Mouse (Mus musculus): ENCODE results near the gene Slc22a23.
A peak's percentile ranks its signal among the peaks of the same experiment; 100 is the strongest.

Gene Slc22a23

GRCm38 (mm10) chr13:34343719-34344375 lies 1.1 kb downstream of the Slc22a23 start:
- peak in 1 of 2 experiments; percentile 32 for DNase-seq (ENCODE audit: low spot score in 2 of 2)

DNA sequence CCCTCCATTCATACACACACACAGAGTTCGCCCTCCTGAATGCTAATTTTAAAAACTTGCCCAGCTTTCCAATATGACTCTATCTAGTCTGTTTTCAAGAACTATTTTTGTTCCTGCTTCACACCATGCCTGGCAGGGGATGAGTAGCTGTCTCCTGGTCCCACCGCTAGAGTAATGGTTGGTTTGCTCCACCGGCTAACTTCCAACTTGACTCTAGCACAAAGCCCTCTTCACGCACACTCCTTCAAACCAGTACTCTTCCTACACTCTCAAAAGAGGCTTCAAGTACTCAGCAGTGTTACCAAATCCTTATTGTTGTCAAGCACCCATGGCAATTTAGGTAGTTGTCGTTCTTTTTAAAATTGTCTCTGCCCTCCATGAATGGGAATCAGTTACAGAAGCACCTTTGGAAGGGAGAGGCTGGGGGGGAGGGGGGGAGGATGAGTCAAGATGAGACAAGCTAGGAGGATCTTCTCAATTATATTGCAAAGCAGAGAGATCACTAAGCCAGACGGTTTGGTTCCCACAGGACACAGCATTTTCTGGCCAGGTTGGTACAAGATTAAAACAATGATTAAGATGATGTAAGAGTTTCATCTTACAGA lies 2.6 kb downstream of the Slc22a23 start:
- DNase-seq (ENCODE audit: low spot score in 2 of 2) = peak in 1 of 2 experiments; percentile 24

- no peak for DNase-seq (ENCODE audit: low spot score in 2 of 2)
These were observed 8.1 kb downstream of the Slc22a23 start for GRCm38 (mm10) chr13:34336895-34337294.

DNA sequence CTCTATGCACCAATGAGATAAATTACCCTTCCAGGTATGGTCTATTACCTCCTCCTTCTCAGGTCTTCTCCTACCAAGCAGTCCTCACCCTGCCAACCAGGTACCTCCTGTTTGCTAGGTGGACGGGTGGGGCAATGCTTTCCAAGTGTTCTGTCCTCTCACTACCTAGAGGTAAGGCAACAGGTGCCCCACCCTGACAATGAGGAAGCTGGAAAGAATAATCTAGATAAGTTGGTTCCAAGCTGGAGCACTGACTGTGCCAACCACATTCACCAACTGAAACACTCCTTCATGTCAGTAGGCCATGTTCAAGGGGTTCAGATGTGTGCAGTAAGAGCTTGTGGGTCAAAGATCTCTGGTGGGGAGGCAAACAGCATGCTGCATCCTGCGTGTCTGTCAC lies 10.1 kb downstream of the Slc22a23 start:
- DNase-seq (ENCODE audit: low spot score in 2 of 2) = no peak

DNA sequence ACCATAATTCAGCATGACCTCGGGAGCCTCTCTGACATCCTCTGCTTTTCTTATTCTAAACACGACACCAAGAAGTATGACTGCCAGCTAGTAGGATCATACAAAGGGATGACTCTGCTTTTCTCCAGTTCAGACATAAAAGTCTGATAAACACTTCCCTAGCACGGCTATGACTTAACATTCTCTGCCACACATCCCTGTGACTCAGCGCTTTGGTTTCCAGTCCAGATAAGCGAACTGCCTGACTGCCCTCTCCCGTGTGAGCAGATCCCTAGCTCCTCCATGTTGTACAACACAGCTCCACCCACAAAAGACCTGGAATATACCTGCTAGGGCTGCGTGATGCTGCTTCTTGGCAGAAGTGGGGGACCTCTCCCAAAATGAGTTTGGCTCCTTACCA lies 12.2 kb downstream of the Slc22a23 start:
- peak in 1 of 2 experiments; percentile 30 for DNase-seq (ENCODE audit: low spot score in 2 of 2)

DNA sequence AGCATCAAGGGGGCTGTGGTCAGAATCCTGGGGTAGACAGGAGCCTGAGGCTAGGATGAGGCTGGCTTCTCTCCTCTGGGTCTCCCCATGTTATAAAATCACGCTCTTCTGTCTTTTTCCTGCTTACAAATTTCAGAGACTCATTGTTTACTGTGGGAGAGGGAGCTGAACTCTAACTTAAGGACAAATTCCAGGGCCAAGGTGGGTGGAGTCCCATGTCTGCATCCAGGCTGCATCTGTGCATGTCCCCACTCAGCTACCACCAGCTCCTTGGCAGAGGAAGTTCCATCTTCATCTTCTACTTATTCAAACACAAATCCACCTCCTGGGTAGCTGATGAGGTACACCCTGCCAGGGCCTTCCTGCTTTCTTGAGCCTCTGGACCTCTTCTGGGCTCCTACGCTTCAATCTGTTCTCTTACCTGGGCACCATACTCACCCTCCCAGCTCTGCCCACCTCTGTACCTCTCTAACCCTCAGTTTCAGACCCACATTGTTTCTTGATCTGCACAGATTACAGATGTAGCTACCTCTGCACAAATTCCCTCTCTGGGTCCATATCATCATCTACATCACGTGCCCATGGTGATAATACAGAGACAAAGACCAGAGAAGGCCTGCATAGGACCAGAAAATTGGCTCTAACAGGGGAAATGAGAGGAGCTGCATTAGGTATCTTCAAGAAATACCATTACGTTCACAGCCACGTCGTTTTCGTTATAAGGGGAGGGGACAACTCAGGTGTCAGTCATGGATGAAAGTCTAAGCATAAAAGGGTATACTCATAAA lies 13.4 kb downstream of the Slc22a23 start:
- no peak for DNase-seq (ENCODE audit: low spot score in 2 of 2)

DNA sequence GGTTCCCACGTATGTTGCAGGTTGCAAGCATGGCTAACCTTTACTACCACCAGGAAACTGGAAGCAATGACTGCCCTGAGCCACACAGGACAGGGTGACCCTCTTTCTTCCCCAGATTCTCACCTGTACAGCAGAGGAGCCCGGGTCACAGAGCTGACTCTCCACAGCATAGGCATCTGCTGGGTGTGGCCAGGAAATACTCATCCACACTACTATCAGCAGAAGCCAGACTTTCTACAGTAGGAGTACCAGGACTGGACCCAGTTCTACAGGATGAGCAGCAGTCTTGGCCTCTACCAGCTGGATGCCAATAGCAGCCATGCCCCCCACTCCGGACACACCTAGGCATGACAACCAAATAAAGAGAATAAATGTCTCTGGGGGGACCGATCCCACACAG lies 15.4 kb downstream of the Slc22a23 start:
- DNase-seq (ENCODE audit: low spot score in 2 of 2) = no peak

- DNase-seq (ENCODE audit: low spot score in 2 of 2) = no peak
These were observed 18.0 kb downstream of the Slc22a23 start for GRCm38 (mm10) chr13:34326992-34327391.

DNA sequence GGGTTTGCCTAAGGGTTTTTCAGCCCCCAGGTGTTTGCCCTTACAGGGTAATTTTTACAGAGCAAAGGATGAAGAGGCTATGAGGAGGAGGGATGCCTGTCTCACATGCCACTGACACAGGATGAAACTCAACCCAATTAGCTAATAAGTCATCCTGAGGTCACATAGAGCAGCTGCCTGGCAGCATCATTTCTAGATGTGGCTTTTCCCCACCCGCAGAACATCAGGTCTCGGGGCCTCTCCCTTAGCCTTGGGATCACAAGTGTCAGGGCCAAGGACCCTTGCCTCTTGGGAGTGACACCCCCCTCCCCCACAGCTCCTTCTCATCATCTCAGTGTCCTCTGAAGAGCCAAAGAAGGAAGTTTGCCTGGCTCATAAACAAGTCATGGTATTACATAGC lies 21.6 kb downstream of the Slc22a23 start:
- no peak for DNase-seq (ENCODE audit: low spot score in 2 of 2)

DNA sequence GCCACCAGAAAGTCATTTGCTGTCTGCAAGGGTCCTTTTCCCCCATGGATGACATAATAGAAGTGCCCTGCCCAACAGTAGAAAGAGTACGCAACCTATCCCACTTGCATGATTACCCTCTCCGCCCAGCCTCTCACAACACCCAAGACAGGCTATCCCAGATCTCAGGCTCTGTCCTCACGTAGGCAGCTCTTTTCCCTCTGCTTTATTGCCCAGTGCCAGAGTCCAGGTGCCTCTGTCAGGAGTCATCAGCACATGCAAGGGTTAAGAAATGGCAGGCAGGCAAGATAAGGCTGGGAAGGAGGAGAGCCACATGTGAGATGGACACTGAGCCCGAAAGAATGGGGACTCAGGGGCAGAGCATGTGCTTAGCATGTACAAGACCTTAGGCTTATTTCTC lies 24.5 kb downstream of the Slc22a23 start:
- DNase-seq (ENCODE audit: low spot score in 2 of 2) = no peak

- DNase-seq (ENCODE audit: low spot score in 2 of 2) = no peak
These were observed 27.9 kb downstream of the Slc22a23 start for GRCm38 (mm10) chr13:34317051-34317450.

DNA sequence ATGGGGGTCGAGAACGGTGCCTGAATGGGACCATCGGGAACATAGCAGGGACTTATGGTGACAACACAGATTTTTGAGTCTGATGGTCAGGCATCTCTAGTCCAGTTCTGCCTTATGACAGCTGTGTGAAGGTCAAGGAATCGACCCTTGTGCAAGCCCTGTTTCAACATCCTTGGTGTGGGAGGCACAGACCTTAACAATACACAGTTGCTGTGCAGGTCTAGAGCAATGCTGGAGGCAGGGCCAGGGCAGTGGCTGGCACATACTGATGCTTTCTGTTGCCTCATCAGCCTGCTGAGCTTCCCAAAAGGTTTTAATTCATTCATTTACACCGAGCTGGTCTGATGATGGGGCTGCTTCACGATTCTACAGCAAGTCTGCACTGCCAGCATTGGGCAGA lies 28.5 kb downstream of the Slc22a23 start:
- no peak for DNase-seq (ENCODE audit: low spot score in 2 of 2)

DNA sequence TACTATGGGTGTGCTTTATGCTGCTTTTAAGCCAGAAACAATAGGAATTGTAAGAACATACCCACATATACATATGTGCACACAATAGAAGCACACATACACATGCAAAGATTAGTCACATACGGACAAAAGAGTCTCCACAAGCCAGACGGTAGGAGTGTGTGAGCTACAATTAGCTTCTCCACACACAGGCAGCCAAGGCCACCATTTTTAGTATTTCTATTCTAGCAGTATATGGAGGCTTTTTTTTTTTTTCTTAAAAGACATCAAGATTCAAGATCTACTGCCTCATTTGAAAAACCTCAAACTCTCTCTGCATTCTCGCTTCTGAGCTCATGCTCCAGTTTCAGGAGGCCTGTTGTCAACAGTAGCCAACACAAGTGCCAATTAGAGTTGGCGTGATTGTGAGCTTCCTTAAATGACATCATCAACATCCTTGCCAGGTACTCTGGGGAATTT lies 31.9 kb downstream of the Slc22a23 start:
- DNase-seq (ENCODE audit: low spot score in 2 of 2) = peak; percentile 39 to 66

DNA sequence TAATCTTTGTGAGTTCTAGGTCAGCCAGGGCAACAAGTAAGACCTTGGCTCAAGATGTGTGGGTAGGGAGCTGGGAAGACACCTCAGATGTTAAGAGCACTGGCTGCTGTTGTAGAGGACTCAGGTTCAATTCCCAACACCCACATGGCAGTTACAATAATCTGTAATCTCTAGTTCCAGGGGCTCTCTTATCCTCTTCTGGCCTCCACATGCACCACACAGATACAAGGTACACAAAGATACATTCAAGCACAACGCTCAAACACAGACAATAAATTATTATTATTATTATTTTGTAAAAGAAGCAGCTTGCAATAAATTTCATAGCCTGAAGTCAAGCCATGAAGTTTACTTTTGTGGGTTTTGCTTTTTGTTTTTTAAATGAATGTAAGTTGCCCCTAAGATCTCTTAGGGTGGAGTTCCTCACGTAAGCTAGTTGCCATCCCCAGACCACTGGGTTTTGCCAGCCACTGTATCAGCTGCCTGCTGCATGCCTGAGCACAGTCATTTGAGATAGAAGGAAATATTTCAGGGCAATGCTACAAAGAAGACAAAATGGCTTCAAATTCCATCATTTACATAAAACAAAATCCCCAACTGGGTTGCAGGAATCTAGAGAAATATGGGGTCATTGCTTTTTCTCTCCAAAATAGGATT lies 32.5 kb downstream of the Slc22a23 start:
- no peak for DNase-seq (ENCODE audit: low spot score in 2 of 2)

- DNase-seq (ENCODE audit: low spot score in 2 of 2) = no peak
These were observed 33.4 kb downstream of the Slc22a23 start for GRCm38 (mm10) chr13:34311593-34311992.

- DNase-seq (ENCODE audit: low spot score in 2 of 2) = no peak
These were observed 36.4 kb downstream of the Slc22a23 start for GRCm38 (mm10) chr13:34308604-34308927.

GRCm38 (mm10) chr13:34307696-34308603 lies 37.0 kb downstream of the Slc22a23 start:
- no peak for DNase-seq (ENCODE audit: low spot score in 2 of 2)

GRCm38 (mm10) chr13:34305964-34306671 lies 38.9 kb downstream of the Slc22a23 start:
- no peak for DNase-seq (ENCODE audit: low spot score in 2 of 2)

GRCm38 (mm10) chr13:34304896-34305295 lies 40.1 kb downstream of the Slc22a23 start:
- no peak for DNase-seq (ENCODE audit: low spot score in 2 of 2)

- no peak for DNase-seq (ENCODE audit: low spot score in 2 of 2)
These were observed 41.5 kb downstream of the Slc22a23 start for GRCm38 (mm10) chr13:34303386-34304016.

Measured in left cerebral cortex, adult 9 months (tissue).